Mouse (Mus musculus) MEL (cell line): Measurements from ENCODE around the gene Vwce. TPM values are rescaled to one million over a fixed set of nuclear protein-coding genes. Genes with fewer than 3 reads are reported as not detected.

Source experiments
- DNase-seq: peaks from one replicate; pipeline ENCODE4 v3.0.0; 2011; ENCODE audit warnings: low read depth, low spot score
- H3K27ac ChIP-seq: 2 replicates; pipeline ENCODE4 v1.5.1; 2012; ENCODE audit warnings: low read depth, mild to moderate bottlenecking, control low read depth, low read length, moderate library complexity; ENCODE audit not compliant: control insufficient read depth
- H3K27me3 ChIP-seq, 2 experiments: fragments of 150-350 bp in 1 of 2; sonication (generic) in 1 of 2; 2 replicates each; pipeline ENCODE4 v1.6.1; 2012; ENCODE audit warnings: low read length in 2 of 2, mild to moderate bottlenecking in 2 of 2, improper control_type of control experiment in 1 of 2, moderate library complexity in 1 of 2; ENCODE audit not compliant: insufficient read depth in 2 of 2, control insufficient read depth in 1 of 2
- H3K36me3 ChIP-seq, 2 experiments: 2 replicates each; pipeline ENCODE4 v1.6.1; 2012 to 2014; ENCODE audit warnings: low read length in 2 of 2, improper control_type of control experiment in 1 of 2, inconsistent platforms in 1 of 2, mild to moderate bottlenecking in 1 of 2; ENCODE audit not compliant: insufficient read depth in 2 of 2, control insufficient read depth in 1 of 2
- H3K4me1 ChIP-seq, 2 experiments: fragments of 150-350 bp in 1 of 2; sonication (generic) in 1 of 2; 2 replicates each; pipeline ENCODE4 v1.6.1; 2012; ENCODE audit warnings: low read length in 2 of 2, improper control_type of control experiment in 1 of 2, mild to moderate bottlenecking in 1 of 2; ENCODE audit not compliant: insufficient read depth in 2 of 2, control insufficient read depth in 1 of 2
- H3K4me3 ChIP-seq, 2 experiments: fragments of 150-350 bp in 1 of 2; sonication (generic) in 1 of 2; 2 replicates each; pipeline ENCODE4 v1.5.1; 2012; ENCODE audit warnings: low read depth in 2 of 2, low read length in 2 of 2, mild to moderate bottlenecking in 2 of 2, moderate library complexity in 2 of 2, control low read depth in 1 of 2, improper control_type of control experiment in 1 of 2; ENCODE audit not compliant: control insufficient read depth in 1 of 2, insufficient read depth in 1 of 2
- H3K79me2 ChIP-seq: 2 replicates; pipeline ENCODE4 v1.6.1; 2012; ENCODE audit warnings: mild to moderate bottlenecking, low read length, moderate library complexity; ENCODE audit not compliant: control insufficient read depth, poor library complexity, insufficient read depth
- H3K9ac ChIP-seq: 2 replicates; pipeline ENCODE4 v1.6.1; 2012; ENCODE audit warnings: low read depth, mild to moderate bottlenecking, control low read depth, low read length, moderate library complexity; ENCODE audit not compliant: control insufficient read depth, poor library complexity, severe bottlenecking
- H3K9me3 ChIP-seq: fragments of 150-350 bp; sonication (generic); replicated peaks from 2 replicates; pipeline ENCODE4 v1.6.1; 2012; ENCODE audit warnings: mild to moderate bottlenecking, low read length, improper control_type of control experiment, moderate library complexity; ENCODE audit not compliant: insufficient read depth
- BHLHE40 ChIP-seq: IDR thresholded peaks from 2 replicates; pipeline ENCODE4 v1.6.1; 2012; ENCODE audit warnings: low read depth, mild to moderate bottlenecking, inconsistent platforms, low read length, improper control_type of control experiment, borderline replicate concordance
- CTCF ChIP-seq, 3 experiments: IDR thresholded peaks in 2 of 3; conservative IDR thresholded peaks in 1 of 3; 2 replicates each; pipeline ENCODE4 v1.5.1; 2011 to 2012; ENCODE audit warnings: low read length in 3 of 3, low read depth in 2 of 3, mild to moderate bottlenecking in 2 of 3, improper control_type of control experiment in 1 of 3, inconsistent platforms in 1 of 3, mixed read lengths in 1 of 3, moderate library complexity in 1 of 3; ENCODE audit not compliant: control insufficient read depth in 1 of 3, insufficient read depth in 1 of 3, poor library complexity in 1 of 3, severe bottlenecking in 1 of 3
- E2F4 ChIP-seq: IDR thresholded peaks from 2 replicates; pipeline ENCODE4 v1.6.1; 2011; ENCODE audit warnings: low read depth, low read length, improper control_type of control experiment, borderline replicate concordance
- ELF1 ChIP-seq: IDR thresholded peaks from 2 replicates; pipeline ENCODE4 v1.6.1; 2014; ENCODE audit warnings: low read depth, mild to moderate bottlenecking, inconsistent platforms, low read length, improper control_type of control experiment, moderate library complexity
- EP300 ChIP-seq, 2 experiments: IDR thresholded peaks; 2 replicates each; pipeline ENCODE4 v1.6.1; 2011; ENCODE audit warnings: improper control_type of control experiment in 2 of 2, low read length in 2 of 2, low read depth in 1 of 2, mild to moderate bottlenecking in 1 of 2
- ETS1 ChIP-seq: IDR thresholded peaks from 2 replicates; pipeline ENCODE4 v1.6.1; 2012; ENCODE audit warnings: low read depth, mild to moderate bottlenecking, inconsistent platforms, low read length, improper control_type of control experiment, moderate library complexity
- HCFC1 ChIP-seq: IDR thresholded peaks from 2 replicates; pipeline ENCODE4 v1.6.1; 2012; ENCODE audit warnings: low read depth, mild to moderate bottlenecking, inconsistent platforms, low read length, improper control_type of control experiment, moderate library complexity
- JUND ChIP-seq: IDR thresholded peaks from 2 replicates; pipeline ENCODE4 v1.6.1; 2011; ENCODE audit warnings: low read depth, mild to moderate bottlenecking, improper control_type of control experiment, low read length
- KAT2A ChIP-seq: conservative IDR thresholded peaks from 2 replicates; pipeline ENCODE4 v1.6.1; 2012; ENCODE audit warnings: low read depth, low read length, improper control_type of control experiment, inconsistent platforms
- MAFK ChIP-seq: IDR thresholded peaks from 2 replicates; pipeline ENCODE4 v1.6.1; 2011; ENCODE audit warnings: low read depth, mild to moderate bottlenecking, low read length, improper control_type of control experiment, borderline replicate concordance
- MAZ ChIP-seq: IDR thresholded peaks from 2 replicates; pipeline ENCODE4 v1.6.1; 2012; ENCODE audit warnings: low read depth, mild to moderate bottlenecking, inconsistent platforms, low read length, improper control_type of control experiment
- MEF2A ChIP-seq: IDR thresholded peaks from 2 replicates; pipeline ENCODE4 v1.6.1; 2014; ENCODE audit warnings: low read depth, mild to moderate bottlenecking, inconsistent platforms, low read length, improper control_type of control experiment; ENCODE audit not compliant: poor library complexity, insufficient replicate concordance, severe bottlenecking; ENCODE audit errors: extremely low read depth
- MXI1 ChIP-seq: IDR thresholded peaks from 2 replicates; pipeline ENCODE4 v1.6.1; 2011; ENCODE audit warnings: mild to moderate bottlenecking, low read depth, low read length, improper control_type of control experiment
- MYB ChIP-seq: IDR thresholded peaks from 2 replicates; pipeline ENCODE4 v1.6.1; 2011; ENCODE audit warnings: mild to moderate bottlenecking, low read depth, low read length, improper control_type of control experiment
- NELFE ChIP-seq: IDR thresholded peaks from 2 replicates; pipeline ENCODE4 v1.6.1; 2011; ENCODE audit warnings: low read depth, low read length, improper control_type of control experiment
- NRF1 ChIP-seq: IDR thresholded peaks from 2 replicates; pipeline ENCODE4 v1.6.1; 2014; ENCODE audit warnings: low read depth, mild to moderate bottlenecking, inconsistent platforms, low read length, improper control_type of control experiment, moderate library complexity; ENCODE audit not compliant: poor library complexity, insufficient read depth, severe bottlenecking
- POLR2AphosphoS2 ChIP-seq: IDR thresholded peaks from 2 replicates; pipeline ENCODE4 v1.6.1; 2011; ENCODE audit warnings: low read length, improper control_type of control experiment
- RAD21 ChIP-seq: IDR thresholded peaks from 2 replicates; pipeline ENCODE4 v1.6.1; 2011; ENCODE audit warnings: mild to moderate bottlenecking, low read depth, low read length, improper control_type of control experiment
- RCOR1 ChIP-seq: IDR thresholded peaks from 2 replicates; pipeline ENCODE4 v1.6.1; 2012; ENCODE audit warnings: low read depth, mild to moderate bottlenecking, inconsistent platforms, low read length, improper control_type of control experiment
- SIN3A ChIP-seq: IDR thresholded peaks from 2 replicates; pipeline ENCODE4 v1.6.1; 2012; ENCODE audit warnings: low read length, improper control_type of control experiment, inconsistent platforms
- TAL1 ChIP-seq: IDR thresholded peaks from 2 replicates; pipeline ENCODE4 v1.6.1; 2012; ENCODE audit warnings: mild to moderate bottlenecking, inconsistent platforms, low read length, moderate library complexity, mixed read lengths
- TCF12 ChIP-seq: IDR thresholded peaks from 2 replicates; pipeline ENCODE4 v1.6.1; 2014; ENCODE audit warnings: low read depth, mild to moderate bottlenecking, inconsistent platforms, low read length, improper control_type of control experiment, moderate library complexity
- UBTF ChIP-seq: IDR thresholded peaks from 2 replicates; pipeline ENCODE4 v1.6.1; 2012; ENCODE audit warnings: low read depth, mild to moderate bottlenecking, inconsistent platforms, low read length, improper control_type of control experiment, moderate library complexity, borderline replicate concordance; ENCODE audit not compliant: insufficient read depth
- USF1 ChIP-seq: IDR thresholded peaks from 2 replicates; pipeline ENCODE4 v1.6.1; 2014; ENCODE audit warnings: low read depth, mild to moderate bottlenecking, inconsistent platforms, low read length, improper control_type of control experiment, moderate library complexity
- USF2 ChIP-seq, 2 experiments: IDR thresholded peaks; 2 replicates each; pipeline ENCODE4 v1.6.1; 2011 to 2012; ENCODE audit warnings: improper control_type of control experiment in 2 of 2, low read length in 2 of 2, borderline replicate concordance in 1 of 2, inconsistent platforms in 1 of 2, low read depth in 1 of 2, mild to moderate bottlenecking in 1 of 2; ENCODE audit not compliant: insufficient read depth in 1 of 2
- ZC3H11A ChIP-seq: IDR thresholded peaks from 2 replicates; pipeline ENCODE4 v1.6.1; 2012; ENCODE audit warnings: low read depth, mild to moderate bottlenecking, inconsistent platforms, low read length, improper control_type of control experiment
- ZMIZ1 ChIP-seq: IDR thresholded peaks from 2 replicates; pipeline ENCODE4 v1.6.1; 2012; ENCODE audit warnings: low read depth, mild to moderate bottlenecking, inconsistent platforms, low read length, improper control_type of control experiment, moderate library complexity
- ZNF384 ChIP-seq: IDR thresholded peaks from 2 replicates; pipeline ENCODE4 v1.6.1; 2012; ENCODE audit warnings: low read depth, mild to moderate bottlenecking, inconsistent platforms, low read length, improper control_type of control experiment
- polyA plus RNA-seq, 2 experiments: library from polyadenylated mRNA; stranded (reverse) in 1 of 2; unstranded in 1 of 2; fragments of >175 nt in 1 of 2; fragments of >200 nt in 1 of 2; gene quantifications; 2 replicates each; pipeline versions ENCODE4 v1.2.1 to v1.2.4; 2012; ENCODE audit warnings: low replicate concordance in 2 of 2, low read depth in 1 of 2; ENCODE audit not compliant: insufficient read length in 2 of 2, insufficient read depth in 1 of 2, missing spikeins in 1 of 2
- total RNA-seq: library from RNA; depleted of rRNA; stranded (reverse); fragments of 300-350 nt; gene quantifications from 2 replicates; pipeline ENCODE4 v1.2.3, GENCODE M21; 2012

Vwce gene
- total and polyA plus RNA-seq, 3 experiments, result 0.04 to 666 (median 1.8) TPM

DNA sequence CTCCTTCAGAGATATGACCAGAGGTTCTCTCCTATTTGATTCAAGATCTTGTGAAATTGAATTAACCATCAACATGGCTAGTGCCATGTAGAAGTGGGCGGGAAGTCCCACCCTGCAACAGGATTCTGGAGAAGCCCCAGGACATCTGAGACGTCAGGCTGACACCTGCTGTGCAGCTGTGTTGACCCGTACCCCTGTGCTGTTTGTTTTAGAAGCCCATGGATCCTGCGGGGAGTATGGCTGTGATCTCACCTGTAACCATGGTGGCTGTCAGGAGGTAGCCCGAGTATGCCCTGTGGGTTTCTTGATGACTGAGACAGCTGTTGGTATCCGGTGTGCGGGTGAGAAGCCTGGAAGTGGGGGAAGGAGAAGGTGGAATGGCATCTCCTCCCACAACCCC is 3.8 kb downstream of the Vwce start:
- Histone ChIP-seq H3K9me3 (no peaks in the 10 kb centered on the region), H3K4me1 (peaks cover 4 to 19% of the 10 kb centered on the region in 2 experiments; a peak in 3 of 4 replicates), H3K36me3 (peaks cover 0 to 8% of the 10 kb centered on the region in 2 experiments; a peak in 1 of 4 replicates), H3K4me3 (no peak overlapping the region), H3K79me2 (no peaks in the 10 kb centered on the region)
- DNase-seq, result no peak
- TF ChIP-seq NRF1, result no peak
- TF ChIP-seq E2F4, result no peak
- no peak for TF ChIP-seq POLR2AphosphoS2
- TF ChIP-seq CTCF (IDR thresholded peaks at IDR 0.05 in 2 of 3, conservative IDR thresholded peaks at IDR 0.05 in 1 of 3; ENCODE audit: control insufficient read depth in 1 of 3, insufficient read depth in 1 of 3, low read depth in 2 of 3, low read length in 3 of 3, poor library complexity in 1 of 3, severe bottlenecking in 1 of 3), result no peak
- no peak for TF ChIP-seq BHLHE40
- no peak for TF ChIP-seq TCF12
- no peak for TF ChIP-seq USF2 (IDR thresholded peaks at IDR 0.05; ENCODE audit: borderline replicate concordance in 1 of 2, insufficient read depth in 1 of 2, low read depth in 1 of 2, low read length in 2 of 2)
- no peak for TF ChIP-seq ZMIZ1
- no peak for TF ChIP-seq MAFK
- no peak for TF ChIP-seq RAD21
- no peak for TF ChIP-seq HCFC1
- TF ChIP-seq, all 39 proteins: peak for 0
- no peaks in the 10 kb centered on the region for H3K27me3 ChIP-seq
- no peak overlapping the region for H3K9ac ChIP-seq
- H3K27ac ChIP-seq, result no peak overlapping the region

DNA sequence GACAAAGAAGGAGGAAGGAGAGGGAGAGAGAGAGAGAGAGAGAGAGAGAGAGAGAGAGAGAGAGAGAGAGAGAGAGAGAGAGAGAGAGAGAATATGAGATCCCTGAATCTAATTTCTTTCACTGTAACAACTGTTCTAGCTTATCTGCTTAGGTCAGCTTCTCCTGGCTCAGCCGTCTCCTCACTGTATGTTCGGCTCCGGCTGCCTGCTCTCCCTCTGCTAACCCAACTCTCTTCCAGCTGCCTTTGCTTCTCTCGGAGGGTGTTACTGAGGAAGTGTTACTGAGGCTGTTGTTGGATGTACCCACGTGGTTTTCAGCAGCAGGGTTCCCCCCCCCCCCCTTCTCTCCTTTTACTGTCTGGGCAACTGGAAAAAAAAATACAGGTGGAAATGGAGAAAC is 6.1 kb downstream of the Vwce start:
- Histone ChIP-seq H3K4me3 (peak overlapping the region; percentile 45 to 49), H3K9me3 (no peaks in the 10 kb centered on the region), H3K79me2 (no peaks in the 10 kb centered on the region), H3K27me3 (no peaks in the 10 kb centered on the region), H3K9ac (peak overlapping the region; percentile 74), H3K27ac (peak overlapping the region; percentile 57), H3K36me3 (peaks cover 0 to 11% of the 10 kb centered on the region in 2 experiments; a peak in 1 of 4 replicates), H3K4me1 (peaks cover 4 to 19% of the 10 kb centered on the region in 2 experiments; a peak in 3 of 4 replicates)
- peak; percentile 77 for DNase-seq
- TF ChIP-seq TCF12 (no peak; the same call in 1 of the 2 replicates), TAL1 (peak; percentile 41; the same call in 1 of the 2 replicates), ETS1 (no peak), RCOR1 (no peak), ZNF384 (no peak), MAFK (0 out of 2 replicates have a peak, but pooled peaks have one; percentile 27), SIN3A (peak; percentile 66), USF1 (peak; percentile 62), UBTF (no peak), MEF2A (no peak), HCFC1 (no peak), EP300 (IDR thresholded peaks at IDR 0.05; ENCODE audit: low read depth in 1 of 2, low read length in 2 of 2) (peak; percentile 29 to 31; a peak in 2 of 4 replicates), ZC3H11A (no peak), USF2 (IDR thresholded peaks at IDR 0.05; ENCODE audit: borderline replicate concordance in 1 of 2, insufficient read depth in 1 of 2, low read depth in 1 of 2, low read length in 2 of 2) (no peak), MAZ (no peak), E2F4 (no peak), MXI1 (peak; percentile 91), ZMIZ1 (no peak), MYB (no peak), BHLHE40 (no peak), NELFE (no peak), KAT2A (no peak), NRF1 (no peak), JUND (peak; percentile 94), ELF1 (no peak), RAD21 (no peak)
